Mouse (Mus musculus): ENCODE data around the gene Fabp3. TPM values are rescaled to one million over a fixed set of nuclear protein-coding genes. Genes with fewer than 3 reads are reported as not detected.

Gene Fabp3
- polyA plus RNA-seq, 1 experiment from 2014 or later, result 339 TPM

Other genes with a start within 250 kb of the Fabp3 start
- 69.0 and 71.3 TPM in 2 replicates for gene Pef1, start 206.0 kb upstream of the Fabp3 start, polyA plus RNA-seq (2015; fragmentation: Nextera tagmentation; extraction: Ambion mirVana)
- 5.7 and 8.6 TPM in 2 replicates for gene Hcrtr1, start 169.2 kb upstream of the Fabp3 start, polyA plus RNA-seq (2015; fragmentation: Nextera tagmentation; extraction: Ambion mirVana)
- 10.0 and 12.5 TPM in 2 replicates for gene Tinagl1, start 133.5 kb upstream of the Fabp3 start, polyA plus RNA-seq (2015; fragmentation: Nextera tagmentation; extraction: Ambion mirVana)
- 1.3 and 1.4 TPM in 2 replicates for gene Gm853, start 86.2 kb upstream of the Fabp3 start, polyA plus RNA-seq (2015; fragmentation: Nextera tagmentation; extraction: Ambion mirVana)
- 31.9 and 38.7 TPM in 2 replicates for gene Serinc2, start 29.4 kb upstream of the Fabp3 start, polyA plus RNA-seq (2015; fragmentation: Nextera tagmentation; extraction: Ambion mirVana)
- gene Gm10570, start 79 bp downstream of the Fabp3 start, polyA plus RNA-seq (2015; fragmentation: Nextera tagmentation; extraction: Ambion mirVana), result 1.2 and 1.8 TPM in 2 replicates
- gene Zcchc17, start 51.3 kb downstream of the Fabp3 start, polyA plus RNA-seq (2015; fragmentation: Nextera tagmentation; extraction: Ambion mirVana), result 81.0 and 85.4 TPM in 2 replicates
- 81.1 and 90.0 TPM in 2 replicates for gene Snrnp40, start 51.5 kb downstream of the Fabp3 start, polyA plus RNA-seq (2015; fragmentation: Nextera tagmentation; extraction: Ambion mirVana)